Mouse (Mus musculus): ENCODE data around the gene Akap11.
"Not testable (repeated sequence)": the region's sequence is repeated elsewhere in the genome, so short reads cannot be mapped to it uniquely, and the experiment has no call there.

The Akap11 gene
- long read RNA-seq, experiment 1, partial matches to known transcripts: 1 of 4 reads
- long read RNA-seq, experiment 1, other reads (novel, unspliced or antisense): 3 of 4 reads
- long read RNA-seq, experiment 2, partial matches to known transcripts: 9 of 22 reads
- long read RNA-seq, experiment 2, other reads (novel, unspliced or antisense): 10 of 22 reads

GRCm38 (mm10) chr14:78536281-78537165 is at the start of gene Akap11:
Gene Akap11, minus strand, starts transcription at chr14:78536808.
- intact Hi-C loops (cut with DNase I): no loop called here

GRCm38 (mm10) chr14:78584222-78584621 is 47.6 kb upstream of the Akap11 start:
- intact Hi-C loops (cut with DNase I): no loop called here

DNA sequence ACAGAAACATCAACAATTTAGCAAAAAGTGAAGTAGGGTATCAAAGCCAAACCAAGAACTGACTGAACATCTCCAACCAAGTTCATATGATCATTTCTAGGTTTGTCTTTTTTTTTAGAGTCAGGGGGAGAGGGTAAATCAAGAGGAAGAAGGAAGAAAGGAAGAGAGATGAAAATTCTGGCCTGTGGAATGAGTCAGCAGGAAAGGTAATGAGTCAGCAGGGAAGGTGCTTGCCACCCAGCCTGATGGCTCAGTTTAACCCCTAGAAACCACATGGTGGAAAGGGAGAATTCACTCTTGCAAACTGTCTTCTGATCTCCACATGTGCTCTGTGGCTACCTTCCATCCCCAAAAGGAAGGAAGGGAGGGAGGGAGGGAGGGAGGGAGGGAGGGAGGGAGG is 46.6 kb upstream of the Akap11 start:
- intact Hi-C loops (cut with DNase I): no loop called here

DNA sequence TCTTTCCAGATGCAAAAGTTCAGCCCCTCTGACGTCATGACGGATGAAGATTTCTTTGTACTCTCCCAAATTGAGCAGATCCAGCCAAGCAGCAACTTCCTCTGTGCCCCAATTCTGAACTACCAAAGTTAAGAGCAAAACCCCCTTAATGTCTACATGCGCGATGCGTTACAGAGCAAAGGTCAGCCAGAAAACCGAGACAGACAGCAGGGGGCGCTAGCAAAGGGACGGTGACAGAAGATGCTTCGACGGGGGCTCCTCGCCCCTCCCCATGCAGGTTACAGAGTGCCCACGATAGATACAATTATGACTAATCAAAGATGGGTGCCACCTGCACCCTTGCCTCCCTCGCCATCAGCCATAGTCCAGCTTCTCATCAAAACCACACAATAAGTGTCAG is 39.3 kb upstream of the Akap11 start:
- intact Hi-C loops (cut with DNase I): no loop called here

DNA sequence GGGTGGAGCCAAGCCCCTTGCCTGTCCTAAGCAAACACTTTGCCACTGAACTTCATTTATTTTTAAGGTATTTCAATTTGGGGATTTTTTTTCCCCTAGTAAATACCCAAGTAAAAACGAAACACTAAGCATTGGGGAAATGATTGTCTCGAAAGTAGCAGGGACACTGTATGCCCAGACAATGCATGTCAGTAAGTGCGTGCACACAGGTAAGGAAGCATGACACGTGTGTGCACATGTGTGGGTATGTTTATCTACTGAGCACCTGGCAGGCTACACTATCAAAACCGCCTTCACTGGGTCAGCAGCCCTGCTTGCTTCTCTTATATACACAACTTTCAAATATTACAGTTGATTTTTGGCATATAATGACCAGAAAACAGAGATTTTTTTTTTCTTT is 31.8 kb upstream of the Akap11 start:
- intact Hi-C loops (cut with DNase I): no loop called here

- intact Hi-C loops (cut with DNase I): no loop called here
These were observed 29.8 kb upstream of the Akap11 start for GRCm38 (mm10) chr14:78566431-78566830.

- intact Hi-C loops (cut with DNase I): no loop called here
These were observed 27.7 kb upstream of the Akap11 start for GRCm38 (mm10) chr14:78564292-78564691.

- intact Hi-C loops (cut with DNase I): no loop called here
These were observed 26.6 kb upstream of the Akap11 start for GRCm38 (mm10) chr14:78563211-78563610.

GRCm38 (mm10) chr14:78562121-78562520 is 25.5 kb upstream of the Akap11 start:
- intact Hi-C loops (cut with DNase I): no loop called here

DNA sequence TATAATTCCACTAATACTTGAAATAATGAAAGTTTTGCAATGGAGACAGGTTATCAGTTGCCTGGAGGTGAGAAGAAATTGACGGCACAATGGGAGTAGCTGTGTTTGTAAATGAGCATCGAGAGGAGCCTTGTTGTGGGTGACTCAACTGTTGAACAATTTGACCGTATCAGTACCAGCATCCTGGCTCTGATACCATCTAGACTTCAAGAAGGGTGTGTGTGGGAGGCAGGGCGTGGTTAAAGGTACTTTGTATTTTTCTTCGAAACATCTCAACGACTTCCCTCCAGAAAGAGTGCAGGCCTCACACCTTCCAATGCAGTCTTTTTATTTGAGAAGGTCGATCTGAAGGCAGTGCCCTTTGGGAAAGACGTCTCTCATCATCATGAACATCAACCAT is 22.4 kb upstream of the Akap11 start:
- intact Hi-C loops (cut with DNase I): no loop called here

GRCm38 (mm10) chr14:78554830-78555229 is 18.2 kb upstream of the Akap11 start:
- intact Hi-C loops (cut with DNase I): not testable (repeated sequence)

GRCm38 (mm10) chr14:78553661-78554060 is 17.1 kb upstream of the Akap11 start:
- intact Hi-C loops (cut with DNase I): no loop called here

DNA sequence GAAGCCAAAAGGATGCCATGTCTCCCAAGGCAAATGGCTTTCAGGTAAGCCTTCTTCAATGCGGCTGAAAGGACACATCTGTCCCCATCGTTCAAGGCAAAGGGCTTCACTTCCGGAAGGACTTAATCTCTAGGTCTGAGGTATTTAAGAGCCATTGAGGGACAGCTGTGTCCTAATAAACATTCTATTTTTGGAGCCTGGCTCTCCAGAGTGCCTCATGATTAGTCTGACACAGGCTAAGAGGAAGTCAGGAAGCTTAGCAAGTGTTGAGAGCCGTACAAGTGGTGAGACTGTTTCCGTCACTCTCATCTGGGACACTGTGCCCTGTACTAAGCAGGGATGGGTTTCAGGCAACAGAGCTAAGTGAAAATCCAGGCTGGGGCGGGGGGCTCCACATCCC is 12.2 kb upstream of the Akap11 start:
- intact Hi-C loops (cut with DNase I): no loop called here

DNA sequence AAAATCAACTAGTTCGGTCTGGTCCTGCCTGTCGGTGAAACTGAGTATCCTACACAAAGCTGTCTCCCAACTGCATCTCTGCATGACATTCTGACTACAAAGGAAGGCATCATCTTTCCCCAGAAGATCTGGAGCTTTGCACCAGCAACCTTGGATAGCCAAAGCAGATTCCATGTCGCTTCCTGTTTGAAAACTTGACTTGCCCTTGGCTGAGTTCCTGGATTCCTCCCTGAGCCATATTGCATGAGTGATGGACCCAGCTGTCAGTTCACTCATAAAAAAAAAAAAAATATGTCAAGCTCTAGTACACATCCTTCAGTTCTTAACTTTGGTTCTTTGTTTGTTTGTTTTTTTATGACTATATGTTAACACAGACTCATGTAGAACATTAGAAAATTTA is 4.7 kb upstream of the Akap11 start:
- intact Hi-C loops (cut with DNase I): no loop called here

DNA sequence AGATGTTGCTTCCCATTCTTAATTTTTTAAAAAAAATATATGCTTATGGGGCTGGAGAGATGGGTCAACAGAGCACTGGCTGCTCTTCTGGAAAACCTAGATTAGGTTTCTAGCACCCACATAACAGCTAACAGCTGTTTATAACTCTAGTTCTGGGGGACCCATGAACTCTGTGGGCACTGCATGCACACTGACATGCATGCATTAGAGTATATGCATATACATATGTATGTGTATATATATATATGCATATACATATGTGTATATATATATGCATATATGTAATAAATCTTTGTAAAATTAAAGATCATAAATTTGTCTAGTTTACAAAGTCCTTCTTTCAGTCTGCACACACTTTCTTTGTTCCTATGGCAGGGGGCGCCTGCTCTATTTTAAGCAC is 3.2 kb upstream of the Akap11 start:
- intact Hi-C loops (cut with DNase I): no loop called here

DNA sequence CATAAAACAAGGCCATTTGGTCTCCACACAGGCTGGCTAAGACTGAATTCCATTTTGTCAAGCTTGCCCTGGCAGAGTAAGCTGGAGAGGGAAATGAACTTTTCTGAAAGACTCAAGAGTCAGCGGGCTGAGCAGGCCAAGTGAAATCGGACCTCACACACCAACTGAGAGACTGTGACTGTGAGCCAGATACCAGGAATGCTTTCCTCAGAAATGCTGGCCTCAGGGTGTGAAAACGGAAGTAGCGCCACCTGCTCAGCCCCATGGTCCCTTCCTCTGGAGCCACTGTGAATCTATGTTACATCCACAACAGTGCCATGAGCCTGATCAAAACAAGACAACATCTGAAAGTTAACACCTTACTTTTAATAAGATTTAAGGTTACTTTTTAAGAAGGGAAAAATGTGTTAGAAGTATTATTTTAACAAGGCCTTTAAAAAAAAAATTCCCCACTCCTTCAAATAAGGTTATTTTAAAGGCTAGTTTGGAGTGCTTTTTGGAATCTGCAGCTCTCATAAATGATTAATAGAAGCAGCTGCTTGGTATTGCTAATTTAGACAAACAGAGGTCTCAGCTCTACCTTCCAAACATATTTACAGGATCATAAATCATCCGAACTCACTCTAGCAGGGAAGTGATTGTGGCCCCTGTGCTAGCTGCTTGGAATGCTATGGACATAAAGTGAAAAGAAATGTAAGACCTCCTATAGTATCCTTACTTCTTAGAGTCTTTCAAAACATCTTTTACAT is 2.1 kb upstream of the Akap11 start:
- intact Hi-C loops (cut with DNase I): no loop called here

- intact Hi-C loops (cut with DNase I): no loop called here
These were observed 943 bp upstream of the Akap11 start for GRCm38 (mm10) chr14:78537551-78537950.

DNA sequence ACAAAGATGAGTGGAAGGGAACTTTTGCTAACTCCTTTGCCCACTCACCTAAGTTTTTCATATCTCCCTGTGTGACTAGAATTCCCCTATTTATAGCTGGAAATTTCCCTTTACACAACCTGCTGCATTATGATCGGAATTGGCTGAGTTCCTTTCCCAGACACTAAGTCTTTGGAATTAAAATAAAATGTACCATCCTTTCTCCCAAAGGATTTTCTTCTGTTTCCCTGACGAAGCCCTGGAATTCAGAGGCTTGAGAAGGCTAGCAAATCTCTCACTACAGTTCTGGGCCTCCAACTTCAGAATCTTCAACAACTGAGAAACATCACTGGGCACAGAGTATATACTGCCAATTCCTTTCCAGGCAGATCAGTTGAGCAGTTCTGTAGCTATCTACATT is 1.2 kb downstream of the Akap11 start:
- intact Hi-C loops (cut with DNase I): no loop called here

DNA sequence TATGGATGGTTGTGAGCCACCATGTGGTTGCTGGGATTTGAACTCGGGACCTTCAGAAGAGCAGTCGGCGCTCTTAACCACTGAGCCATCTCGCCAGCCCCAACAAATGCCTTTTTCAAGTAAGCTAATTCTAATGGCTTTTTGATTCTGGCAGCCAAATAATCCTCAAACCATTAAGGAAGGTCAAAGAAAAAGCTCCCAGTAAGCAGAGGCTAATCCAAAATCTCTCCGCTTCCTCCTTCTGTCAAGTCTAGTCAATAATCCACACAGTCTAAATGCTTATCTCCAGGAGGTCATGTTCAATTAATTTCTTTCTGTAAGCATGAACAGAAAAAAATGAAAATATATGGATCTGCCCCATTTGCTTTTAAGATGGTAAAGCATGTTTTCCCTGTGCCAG is 2.0 kb downstream of the Akap11 start:
- intact Hi-C loops (cut with DNase I): no loop called here

DNA sequence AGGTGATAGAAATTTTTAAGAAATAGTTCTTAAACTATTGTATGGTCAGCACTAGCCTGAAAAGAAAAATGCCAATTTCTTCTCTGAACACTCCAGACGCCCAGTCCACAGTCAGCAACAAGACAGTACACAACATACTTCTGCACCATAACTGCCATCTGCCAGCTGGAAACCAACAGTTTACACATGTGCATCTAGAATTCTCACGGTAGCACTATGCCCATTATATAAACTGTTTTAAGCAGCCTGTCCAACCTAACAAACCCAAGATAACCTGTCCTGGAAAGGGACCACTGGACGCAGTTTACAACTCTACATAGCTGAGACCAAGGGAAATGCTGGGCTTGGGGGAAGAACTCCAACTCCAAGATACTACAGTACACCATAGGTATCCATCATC is 2.9 kb downstream of the Akap11 start:
- intact Hi-C loops (cut with DNase I): no loop called here

DNA sequence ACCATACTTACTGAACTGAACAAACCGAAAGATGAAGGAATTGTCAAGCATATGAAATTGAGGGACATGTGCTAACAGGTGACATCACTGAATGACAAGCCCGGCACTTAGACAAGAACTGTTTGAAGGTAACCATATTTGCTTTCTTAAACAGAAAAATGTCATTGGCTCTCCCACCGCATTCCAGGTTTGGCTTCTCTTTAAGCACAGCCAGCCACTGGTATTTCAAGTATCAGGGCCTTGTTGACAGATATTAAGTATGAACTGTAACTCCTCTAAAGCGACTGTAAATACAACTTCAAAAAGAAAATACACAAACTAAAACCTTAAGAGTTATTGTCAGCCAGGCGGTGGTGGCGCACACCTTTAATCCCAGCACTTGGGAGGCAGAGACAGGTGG is 4.3 kb downstream of the Akap11 start:
- intact Hi-C loops (cut with DNase I): no loop called here

DNA sequence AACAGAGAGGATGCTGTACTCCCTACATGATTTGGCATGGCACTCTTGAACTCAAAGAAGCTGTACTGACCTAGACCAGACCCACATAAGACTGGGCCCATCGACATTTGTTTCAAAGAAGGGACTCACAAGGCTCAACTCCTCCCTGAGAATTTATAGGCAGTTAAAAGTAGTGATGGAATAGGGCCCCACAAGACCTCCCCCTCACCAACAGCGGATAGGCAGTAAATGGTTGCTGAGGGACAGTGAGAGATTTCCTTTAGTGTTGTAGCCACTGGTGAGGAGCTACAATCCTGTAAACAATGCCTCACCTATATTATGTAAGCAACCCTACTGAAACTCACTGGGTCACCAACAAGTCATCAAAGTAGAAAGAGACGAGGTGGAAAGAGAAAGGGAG is 6.4 kb downstream of the Akap11 start:
- intact Hi-C loops (cut with DNase I): no loop called here
